Mouse (Mus musculus): ENCODE measurements at regions not wholly inside any gene's neighbourhood (a gene's known extent, or its start where the extent isn't known, plus 50 kb on each side); places are given as distances from the start of the nearest gene placed in this dataset.

- Histone ChIP-seq H3K27me3 (ENCODE audit: control insufficient read depth, insufficient read depth, low read length) (no peaks in the 10 kb centered on the region), H3K36me3 (ENCODE audit: control insufficient read depth, insufficient read depth, low read length) (no peaks in the 10 kb centered on the region), H3K4me1 (ENCODE audit: control insufficient read depth, insufficient read depth, low read length) (no peaks in the 10 kb centered on the region), H3K4me3 (ENCODE audit: insufficient read depth, low read depth, low read length) (no peak overlapping the region), H3K27ac (replicated peaks; ENCODE audit: insufficient read depth, low read depth, low read length) (no peak overlapping the region), H3K9ac (ENCODE audit: low read depth, low read length) (no peak overlapping the region), H3K79me2 (ENCODE audit: control insufficient read depth, insufficient read depth, low read length) (no peaks in the 10 kb centered on the region)
- 80% methylated on average over 8 of the region's 8 CpGs for WGBS
- DNase-seq (ENCODE audit: extremely low read depth, low read depth, low spot score), result no peak
- TF ChIP-seq CTCF (IDR thresholded peaks at IDR 0.05; ENCODE audit: low read depth, low read length) (no peak), POLR2A (IDR thresholded peaks at IDR 0.05; ENCODE audit: extremely low read depth, insufficient read depth, low read length) (no peak)
Observed at GRCm38 (mm10) chr11:89932231-89932865, 70.3 kb downstream of the Pctp start.

GRCm38 (mm10) chr11:89929115-89929988 lies 73.3 kb downstream of the Pctp start:
- no peak for TF ChIP-seq CTCF (IDR thresholded peaks at IDR 0.05; ENCODE audit: low read depth, low read length)
- no peak for TF ChIP-seq POLR2A (IDR thresholded peaks at IDR 0.05; ENCODE audit: extremely low read depth, insufficient read depth, low read length)
- Histone ChIP-seq H3K4me3 (ENCODE audit: insufficient read depth, low read depth, low read length) (no peak overlapping the region), H3K27me3 (ENCODE audit: control insufficient read depth, insufficient read depth, low read length) (no peaks in the 10 kb centered on the region), H3K27ac (replicated peaks; ENCODE audit: insufficient read depth, low read depth, low read length) (no peak overlapping the region), H3K9ac (ENCODE audit: low read depth, low read length) (no peak overlapping the region), H3K36me3 (ENCODE audit: control insufficient read depth, insufficient read depth, low read length) (no peaks in the 10 kb centered on the region), H3K79me2 (ENCODE audit: control insufficient read depth, insufficient read depth, low read length) (no peaks in the 10 kb centered on the region), H3K4me1 (ENCODE audit: control insufficient read depth, insufficient read depth, low read length) (no peaks in the 10 kb centered on the region)
- 77% methylated on average over 12 of the region's 12 CpGs for WGBS
- no peak for DNase-seq (ENCODE audit: extremely low read depth, low read depth, low spot score)

DNA sequence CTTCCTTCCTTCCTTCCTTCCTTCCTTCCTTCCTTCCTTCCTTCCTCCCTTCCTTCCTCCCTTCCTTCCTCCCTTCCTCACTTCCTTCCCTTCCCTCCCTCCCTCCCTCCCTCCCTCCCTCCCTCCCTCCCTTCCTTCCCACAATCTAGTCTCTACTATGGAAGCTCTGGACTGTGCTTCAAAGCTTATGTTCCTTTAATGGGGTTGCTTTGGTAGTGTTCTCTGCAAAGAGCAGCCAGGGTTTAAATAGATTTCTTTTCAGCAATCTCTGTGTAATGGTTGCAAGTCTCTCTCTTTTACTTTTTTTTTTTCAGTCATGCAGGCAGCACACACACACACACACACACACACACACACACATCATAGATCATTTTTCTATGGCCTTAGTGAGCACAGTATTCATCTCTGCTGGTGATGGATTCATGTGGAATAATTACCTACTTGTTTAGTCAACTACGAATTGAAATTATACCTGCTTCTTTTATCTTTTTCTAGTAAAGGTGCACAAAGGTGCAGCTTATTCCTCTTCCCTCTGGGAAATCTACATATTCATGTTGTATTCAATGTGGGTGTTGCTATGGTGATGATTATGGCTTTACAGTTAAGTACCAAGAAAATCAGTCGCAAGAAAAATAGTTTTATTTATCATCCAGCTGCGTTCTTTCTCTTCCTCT lies 75.1 kb downstream of the Pctp start:
- Histone ChIP-seq H3K9ac (ENCODE audit: low read depth, low read length) (no peak overlapping the region), H3K4me1 (ENCODE audit: control insufficient read depth, insufficient read depth, low read length) (no peaks in the 10 kb centered on the region), H3K4me3 (ENCODE audit: insufficient read depth, low read depth, low read length) (no peak overlapping the region), H3K27ac (replicated peaks; ENCODE audit: insufficient read depth, low read depth, low read length) (no peak overlapping the region), H3K79me2 (ENCODE audit: control insufficient read depth, insufficient read depth, low read length) (no peaks in the 10 kb centered on the region), H3K36me3 (ENCODE audit: control insufficient read depth, insufficient read depth, low read length) (no peaks in the 10 kb centered on the region), H3K27me3 (ENCODE audit: control insufficient read depth, insufficient read depth, low read length) (no peaks in the 10 kb centered on the region)
- 86% methylated on average over 3 of the region's 3 CpGs for WGBS
- DNase-seq (ENCODE audit: extremely low read depth, low read depth, low spot score), result no peak
- no peak for TF ChIP-seq POLR2A (IDR thresholded peaks at IDR 0.05; ENCODE audit: extremely low read depth, insufficient read depth, low read length)
- no peak for TF ChIP-seq CTCF (IDR thresholded peaks at IDR 0.05; ENCODE audit: low read depth, low read length)

DNA sequence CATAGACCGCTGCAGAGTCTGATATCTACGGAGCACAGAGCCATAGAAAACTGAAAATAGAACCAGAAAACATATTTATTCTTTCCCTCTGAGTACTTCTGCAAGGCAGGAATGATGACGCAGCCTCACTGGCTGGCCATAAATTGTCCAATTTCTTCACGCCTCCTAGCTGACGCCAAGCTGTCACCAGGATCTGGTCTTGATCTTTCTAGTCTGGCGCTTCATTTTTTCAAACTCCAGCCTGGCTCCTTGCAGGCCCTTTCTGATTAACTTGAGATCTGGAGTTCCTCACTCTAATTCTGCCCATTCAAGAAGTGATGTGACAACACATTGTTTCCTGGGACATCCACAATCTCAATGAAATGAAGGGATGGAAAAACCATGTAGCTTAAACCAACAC lies 80.1 kb downstream of the Pctp start:
- no peak overlapping the region for H3K27ac ChIP-seq (replicated peaks; ENCODE audit: insufficient read depth, low read depth, low read length)
- TF ChIP-seq POLR2A (IDR thresholded peaks at IDR 0.05; ENCODE audit: extremely low read depth, insufficient read depth, low read length), result no peak
- TF ChIP-seq CTCF (IDR thresholded peaks at IDR 0.05; ENCODE audit: low read depth, low read length), result no peak
- no peak overlapping the region for H3K4me3 ChIP-seq (ENCODE audit: insufficient read depth, low read depth, low read length)
- no peak for DNase-seq (ENCODE audit: extremely low read depth, low read depth, low spot score)
- no peak overlapping the region for H3K9ac ChIP-seq (ENCODE audit: low read depth, low read length)
- H3K27me3 ChIP-seq (ENCODE audit: control insufficient read depth, insufficient read depth, low read length), result no peaks in the 10 kb centered on the region; the same call in 1 of the 2 replicates
- WGBS, result 78% methylated on average over 6 of the region's 6 CpGs
- H3K4me1 ChIP-seq (ENCODE audit: control insufficient read depth, insufficient read depth, low read length), result no peaks in the 10 kb centered on the region
- no peaks in the 10 kb centered on the region for H3K79me2 ChIP-seq (ENCODE audit: control insufficient read depth, insufficient read depth, low read length)
- H3K36me3 ChIP-seq (ENCODE audit: control insufficient read depth, insufficient read depth, low read length), result no peaks in the 10 kb centered on the region

DNA sequence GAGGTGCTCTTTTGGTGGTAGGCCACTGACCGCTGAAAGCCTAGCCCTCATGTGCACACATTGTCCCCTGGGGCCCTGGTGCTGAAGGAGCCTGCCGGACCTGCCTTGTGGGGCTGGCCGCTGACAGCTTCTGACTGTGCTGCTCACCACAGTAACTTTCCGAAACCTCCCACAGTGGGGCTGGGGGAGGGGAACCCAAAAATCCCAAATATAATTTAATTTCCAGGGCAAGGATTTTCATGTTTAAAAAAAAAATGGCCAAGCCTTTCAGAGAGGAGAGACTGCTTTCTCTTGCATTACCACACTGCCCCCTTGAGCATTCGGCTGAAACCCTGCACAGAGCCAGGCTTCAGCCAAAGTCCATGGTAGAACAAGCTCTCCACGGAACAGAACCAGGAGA lies 81.5 kb downstream of the Pctp start:
- no peak overlapping the region for H3K9ac ChIP-seq (ENCODE audit: low read depth, low read length)
- no peak overlapping the region for H3K4me3 ChIP-seq (ENCODE audit: insufficient read depth, low read depth, low read length)
- TF ChIP-seq POLR2A (IDR thresholded peaks at IDR 0.05; ENCODE audit: extremely low read depth, insufficient read depth, low read length) (no peak), CTCF (IDR thresholded peaks at IDR 0.05; ENCODE audit: low read depth, low read length) (peak; percentile 76)
- DNase-seq (ENCODE audit: extremely low read depth, low read depth, low spot score), result peak; percentile 45
- H3K27ac ChIP-seq (replicated peaks; ENCODE audit: insufficient read depth, low read depth, low read length), result no peak overlapping the region
- no peaks in the 10 kb centered on the region; the same call in 1 of the 2 replicates for H3K27me3 ChIP-seq (ENCODE audit: control insufficient read depth, insufficient read depth, low read length)
- 41% methylated on average over 6 of the region's 6 CpGs for WGBS
- H3K36me3 ChIP-seq (ENCODE audit: control insufficient read depth, insufficient read depth, low read length), result no peaks in the 10 kb centered on the region
- no peaks in the 10 kb centered on the region for H3K79me2 ChIP-seq (ENCODE audit: control insufficient read depth, insufficient read depth, low read length)
- no peaks in the 10 kb centered on the region for H3K4me1 ChIP-seq (ENCODE audit: control insufficient read depth, insufficient read depth, low read length)
